Mouse (Mus musculus) thymus, postnatal 4 days (tissue): Measurements from ENCODE around the gene Clcnka.

ENCODE experiments used
- DNase-seq: peaks from one replicate; pipeline ENCODE4 v3.0.0; 2021

Gene Clcnka

DNA sequence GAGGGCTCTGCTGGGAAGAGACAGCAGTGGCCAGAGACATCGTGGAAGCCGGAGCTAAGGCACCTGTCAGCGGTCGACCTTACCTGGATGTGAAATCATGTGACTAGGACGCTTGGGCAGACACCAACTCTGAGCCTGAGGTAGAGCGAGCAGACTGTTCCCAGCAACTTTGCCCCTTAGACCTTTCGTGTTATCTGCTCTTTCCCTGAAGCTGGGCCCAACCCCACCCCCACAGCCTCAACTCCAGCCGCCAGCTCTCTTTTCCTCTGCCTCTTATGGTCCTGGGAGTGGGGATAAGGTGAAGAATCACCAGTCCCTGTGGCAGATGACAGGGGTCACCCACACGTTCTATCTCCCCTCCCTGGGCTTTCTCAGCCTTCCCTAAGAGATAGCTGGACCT is 22.4 kb upstream of the Clcnka start:
- no peak for DNase-seq

DNA sequence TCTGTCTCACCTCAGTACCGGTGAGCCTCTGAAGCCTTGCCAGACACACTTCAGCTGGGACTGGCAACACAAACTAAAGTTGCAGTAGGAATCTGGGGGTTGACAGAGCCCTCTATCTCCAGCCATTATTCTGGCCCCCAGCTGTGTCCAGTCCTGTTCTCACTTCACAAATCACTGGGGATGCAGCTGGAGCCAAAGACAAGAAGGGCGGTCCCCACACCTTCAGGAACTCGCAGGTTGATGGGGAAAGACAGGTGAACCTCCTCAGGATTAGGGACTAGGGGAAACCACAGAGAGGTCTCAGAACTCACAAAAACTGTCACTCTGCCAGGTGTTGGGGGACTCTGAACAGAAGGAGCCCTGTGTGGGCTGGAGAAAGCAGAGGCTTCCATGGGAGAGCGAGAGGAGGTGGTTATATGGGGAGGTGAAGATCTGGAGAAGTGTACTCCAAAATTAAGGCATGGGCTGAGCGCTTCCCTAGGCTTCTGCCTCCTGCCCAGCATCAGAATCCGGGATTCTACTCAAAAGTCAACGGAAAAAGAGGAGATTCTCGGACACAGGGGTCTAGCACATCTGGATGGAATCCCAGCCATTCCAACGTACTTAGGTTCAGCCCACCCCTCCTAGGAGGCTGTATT is 21.8 kb upstream of the Clcnka start, which contains the start of gene Hspb7:
TSS of gene Hspb7 (plus strand) at position 588 of the 638 bp plus-strand sequence.
- no peak for DNase-seq

DNA sequence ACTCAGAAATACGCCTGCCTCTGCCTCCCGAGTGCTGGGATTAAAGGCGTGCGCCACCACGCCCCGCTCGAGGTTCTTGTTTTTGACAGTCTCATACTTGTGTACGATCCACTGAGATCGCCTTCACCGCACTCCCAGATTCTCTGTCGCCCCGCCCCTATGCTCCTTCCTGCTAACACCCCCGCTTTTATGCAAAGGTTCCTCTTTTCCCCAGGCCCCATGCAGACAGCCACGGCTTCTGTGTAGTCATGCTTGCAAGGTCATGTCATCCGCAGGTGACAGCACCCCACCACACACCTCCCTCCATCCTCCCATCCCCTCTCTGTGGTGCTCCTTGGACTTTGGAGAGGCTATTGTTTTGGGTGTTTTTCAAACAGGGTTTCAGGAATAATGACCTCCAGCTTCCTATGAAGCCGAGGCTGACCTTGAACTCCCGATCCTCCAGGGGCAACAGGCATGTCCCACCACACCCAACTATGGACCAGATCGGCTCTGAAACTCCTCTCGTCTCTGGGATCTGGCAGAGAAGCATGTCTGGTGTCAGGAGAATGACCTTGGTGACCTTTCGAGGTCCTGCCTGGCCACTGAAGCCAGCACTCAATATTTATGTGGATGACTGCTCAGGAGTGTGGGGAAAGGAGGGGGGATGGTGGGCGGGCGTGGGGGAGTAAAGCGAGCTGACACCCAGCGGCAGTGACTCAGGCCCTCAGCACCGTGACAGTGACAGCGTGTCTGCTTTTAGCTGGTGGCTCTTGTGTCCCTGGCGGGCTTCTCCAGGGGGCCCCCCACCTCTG is 21.1 kb upstream of the Clcnka start:
- no peak for DNase-seq

DNA sequence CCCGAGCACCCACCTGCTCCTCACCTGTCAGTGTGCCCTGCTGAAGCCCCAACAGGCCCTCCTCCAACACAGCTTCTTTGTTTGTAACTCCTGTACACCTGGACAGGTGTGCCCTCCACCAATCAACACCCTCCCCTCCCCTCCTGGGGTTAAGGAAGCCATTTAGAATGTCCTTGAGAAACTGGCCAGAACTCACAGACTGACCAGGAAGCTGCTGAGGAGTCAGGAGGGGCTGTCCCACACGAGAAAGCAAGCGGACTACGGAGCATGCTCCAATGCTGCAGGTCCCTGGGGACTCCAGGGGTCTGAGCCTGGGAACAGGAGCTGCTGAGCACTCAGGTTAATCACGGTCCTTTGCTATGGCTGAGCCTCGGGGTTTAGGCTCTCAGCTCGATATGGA is 17.4 kb upstream of the Clcnka start, which contains the start of gene Clcnkb:
TSS of gene Clcnkb (minus strand) at position 91 of the 400 bp plus-strand sequence.
- no peak for DNase-seq

DNA sequence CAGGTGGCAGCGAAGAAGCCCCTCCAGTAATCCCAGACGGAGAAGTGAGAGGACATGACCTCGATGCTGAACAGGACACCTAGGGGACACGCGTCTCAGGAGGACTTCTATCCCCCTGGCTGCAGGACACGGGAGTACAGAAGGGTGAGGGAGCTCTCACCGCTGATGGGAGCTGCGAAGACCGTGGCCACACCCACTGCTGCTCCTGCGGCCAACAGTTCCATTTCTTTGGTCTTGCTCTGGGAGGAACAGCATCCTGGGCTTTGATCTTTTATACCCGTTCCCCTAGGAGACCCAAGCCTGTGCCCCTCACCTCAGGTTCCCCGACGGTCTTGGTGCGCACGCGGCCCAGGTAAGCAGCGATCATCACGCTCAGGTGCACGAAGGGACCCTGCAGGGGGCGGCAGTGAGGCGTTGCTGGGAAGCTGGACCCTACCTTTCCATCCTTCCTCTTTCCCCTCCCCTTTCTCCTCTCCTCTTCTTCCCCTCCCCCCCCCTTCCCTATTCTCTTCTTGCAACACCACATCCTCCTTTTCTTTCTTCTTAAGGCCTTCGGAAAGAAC is 13.0 kb upstream of the Clcnka start:
- peak; percentile 59 for DNase-seq

DNA sequence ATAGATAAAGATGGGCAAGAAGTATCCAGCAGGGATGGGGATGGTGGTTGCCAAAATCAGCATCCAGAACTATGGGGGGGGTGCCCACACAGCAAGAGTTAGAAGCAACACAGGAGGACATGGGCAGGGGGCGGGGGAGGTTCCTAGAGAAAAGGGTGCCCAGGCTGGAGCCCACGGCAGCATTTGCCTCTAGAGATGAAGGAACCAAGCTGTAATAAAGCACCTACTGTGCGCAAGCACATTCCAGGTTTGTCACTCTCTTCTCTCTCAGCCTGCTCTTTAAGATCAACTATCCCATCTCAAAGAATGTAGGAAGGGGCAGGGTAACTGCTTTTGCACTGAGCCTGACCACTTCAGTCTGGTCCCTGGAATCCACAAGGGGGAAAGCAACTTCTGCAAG is 10.1 kb upstream of the Clcnka start:
- DNase-seq: no peak

DNA sequence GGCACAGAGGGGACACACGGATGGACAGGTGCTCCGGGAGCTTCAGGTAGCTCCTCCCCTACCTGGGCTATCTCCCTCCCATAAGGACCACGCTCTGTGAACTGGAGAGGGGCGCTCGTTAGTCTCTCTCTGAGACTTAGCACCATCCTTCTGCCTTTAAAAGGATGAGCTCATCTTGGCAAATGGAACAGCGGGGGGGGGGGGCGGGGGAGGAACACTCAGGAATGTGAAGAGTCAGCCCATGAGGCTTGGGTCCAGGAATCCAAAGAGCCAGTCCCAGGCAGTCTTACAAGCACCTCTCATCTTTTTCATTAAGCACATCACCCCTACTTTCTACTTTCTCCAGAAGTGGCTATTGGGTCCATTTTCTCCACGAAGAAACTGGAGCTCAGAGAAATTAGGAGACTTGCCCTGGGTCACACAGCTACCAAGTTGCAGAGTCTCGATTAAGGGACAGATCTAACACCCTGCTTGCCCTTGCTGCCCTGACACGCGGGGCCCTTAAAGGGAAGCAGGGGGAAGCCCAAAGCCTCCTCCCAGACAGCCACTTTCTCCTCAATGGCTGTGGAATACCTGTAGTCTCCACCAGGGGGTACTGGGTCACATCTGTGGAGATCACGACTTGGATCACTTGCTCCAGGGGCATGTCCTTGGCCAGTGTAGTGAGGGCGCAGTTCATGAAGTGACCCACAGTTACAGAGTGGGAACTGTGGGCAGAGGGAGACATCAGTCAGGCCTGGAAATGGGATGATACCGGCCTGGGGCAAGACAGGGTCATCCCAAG is 8.2 kb upstream of the Clcnka start:
- peak; percentile 70 for DNase-seq

DNA sequence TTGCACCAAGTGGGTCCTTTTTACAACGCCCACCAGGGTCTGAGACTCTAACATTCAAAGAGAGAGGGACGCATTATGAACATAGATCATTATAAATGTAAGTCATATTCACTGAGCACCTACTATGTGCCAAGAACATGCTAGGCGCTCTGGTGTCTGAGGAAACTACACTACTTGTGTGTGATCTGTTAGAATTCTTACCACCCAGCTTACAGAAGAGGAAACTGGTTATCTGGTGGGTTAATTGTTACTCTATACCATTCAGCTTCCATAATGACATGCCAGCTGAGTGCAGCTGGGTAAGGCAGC is 6.7 kb upstream of the Clcnka start:
- DNase-seq: no peak

DNA sequence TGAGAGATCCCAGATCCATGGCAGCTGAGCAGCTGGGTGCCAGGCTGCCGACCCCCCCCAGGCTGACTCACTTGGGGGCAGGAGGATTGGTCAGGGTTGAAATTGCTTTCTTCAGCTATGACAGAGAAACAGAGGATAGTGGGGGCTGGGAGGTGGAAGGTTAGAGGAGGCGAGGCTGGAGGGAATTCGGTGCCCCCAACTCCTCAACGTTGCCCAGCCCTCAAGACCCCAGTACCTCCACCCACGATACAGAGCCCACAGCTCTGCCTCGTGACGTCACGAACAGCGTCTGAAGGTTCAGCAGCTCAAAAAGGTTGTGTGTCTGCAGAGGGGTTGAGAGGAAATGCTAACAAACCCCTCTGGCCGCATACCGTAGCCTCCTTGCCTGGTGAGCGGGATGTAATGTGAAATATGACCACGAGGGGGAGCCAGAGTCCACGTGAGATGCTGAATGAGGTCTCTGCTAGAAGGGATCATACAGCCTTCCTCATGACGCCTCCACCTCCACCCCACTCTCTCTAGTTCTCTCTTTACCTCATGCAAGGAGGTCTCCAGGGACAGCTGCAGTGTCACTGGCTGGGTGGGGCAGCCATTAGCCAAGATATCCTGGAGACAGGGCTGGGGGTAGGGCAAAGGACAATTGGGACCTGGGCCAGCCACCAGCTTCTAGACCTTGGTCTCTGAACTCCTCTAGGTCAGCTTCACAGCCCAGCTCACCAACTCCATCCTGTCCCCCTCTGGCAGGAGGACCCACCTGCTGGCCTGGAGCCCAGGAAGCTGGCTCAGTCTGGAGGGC is 6.2 kb upstream of the Clcnka start:
- peak; percentile 90 for DNase-seq

DNA sequence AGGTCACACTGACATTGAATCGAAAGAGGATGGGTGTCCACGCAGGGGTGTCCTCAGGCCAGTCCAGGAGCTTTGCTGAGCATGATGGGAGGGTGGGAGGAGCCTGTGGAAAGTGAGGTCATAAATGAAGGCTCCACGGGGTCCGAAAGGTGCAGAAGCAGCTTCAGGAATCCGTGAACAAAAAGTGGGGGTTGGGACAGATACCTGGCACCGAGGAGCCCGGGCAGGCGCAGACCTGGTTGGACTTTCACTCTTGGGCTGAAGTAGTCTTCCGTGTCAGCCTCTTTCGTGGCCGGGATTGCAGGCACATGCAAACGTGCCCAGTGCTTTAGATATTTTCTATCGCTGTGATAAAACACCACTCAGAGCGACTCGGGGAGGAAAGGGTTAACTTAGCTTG is 1.6 kb upstream of the Clcnka start:
- DNase-seq: no peak

DNA sequence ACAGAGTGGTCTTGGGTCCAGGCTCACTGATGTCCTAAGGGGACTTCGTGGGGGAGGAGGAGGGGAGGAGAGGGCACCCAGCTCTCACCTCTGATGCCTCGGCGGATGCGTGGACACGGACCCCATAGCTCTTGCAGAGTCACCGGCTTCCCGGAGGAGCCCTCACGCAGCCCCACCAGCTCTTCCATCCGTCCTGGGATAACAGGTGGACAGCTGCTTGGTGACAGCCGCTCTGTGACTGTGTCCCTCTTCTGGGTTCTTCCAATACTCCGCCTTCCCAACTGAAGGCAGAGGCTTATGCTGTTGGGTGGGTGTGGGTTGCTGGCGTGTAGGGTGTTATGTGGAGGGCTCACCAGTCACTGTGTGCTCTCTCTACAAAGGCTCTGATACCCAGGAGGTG is 663 bp downstream of the Clcnka start:
- DNase-seq: no peak

DNA sequence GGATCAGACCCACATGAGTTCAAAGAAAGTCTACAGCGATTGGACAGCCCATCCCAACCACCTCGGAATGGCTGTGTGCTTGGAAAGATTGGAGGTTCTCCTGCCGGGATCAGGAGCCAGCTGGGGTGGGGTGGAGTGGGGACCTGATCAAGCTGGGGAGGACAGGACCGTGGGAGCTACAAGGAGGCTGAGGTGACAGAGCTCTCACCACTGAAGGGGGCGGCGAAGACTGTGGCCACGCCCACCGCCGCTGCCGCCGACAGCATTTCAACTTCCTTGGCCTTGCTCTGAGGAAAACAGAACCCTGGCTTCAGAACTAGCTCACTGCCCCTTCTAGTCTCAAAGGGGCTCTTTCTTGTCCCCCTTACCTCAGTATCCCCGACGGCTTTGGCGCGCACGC is 3.8 kb downstream of the Clcnka start:
- DNase-seq: peak; percentile 51

DNA sequence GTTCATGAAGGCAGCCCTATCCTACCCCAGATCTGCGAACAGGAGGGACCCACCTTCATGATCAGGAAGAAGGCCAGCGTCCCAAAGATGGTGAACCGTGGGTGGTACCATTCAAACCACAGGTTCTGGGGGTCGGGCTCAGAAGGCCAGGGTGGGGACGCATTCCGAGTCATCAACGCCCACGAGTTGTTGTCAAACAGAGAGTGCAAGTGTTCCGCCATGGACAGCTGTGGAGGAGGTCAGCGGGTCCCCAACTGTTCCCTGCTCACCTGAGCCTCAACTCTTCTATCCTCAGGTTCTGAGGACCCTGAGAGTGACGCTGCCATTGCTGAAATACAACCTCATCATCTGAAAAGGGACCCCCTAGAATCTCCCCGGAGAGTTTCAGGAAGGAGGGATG is 7.2 kb downstream of the Clcnka start:
- no peak for DNase-seq

DNA sequence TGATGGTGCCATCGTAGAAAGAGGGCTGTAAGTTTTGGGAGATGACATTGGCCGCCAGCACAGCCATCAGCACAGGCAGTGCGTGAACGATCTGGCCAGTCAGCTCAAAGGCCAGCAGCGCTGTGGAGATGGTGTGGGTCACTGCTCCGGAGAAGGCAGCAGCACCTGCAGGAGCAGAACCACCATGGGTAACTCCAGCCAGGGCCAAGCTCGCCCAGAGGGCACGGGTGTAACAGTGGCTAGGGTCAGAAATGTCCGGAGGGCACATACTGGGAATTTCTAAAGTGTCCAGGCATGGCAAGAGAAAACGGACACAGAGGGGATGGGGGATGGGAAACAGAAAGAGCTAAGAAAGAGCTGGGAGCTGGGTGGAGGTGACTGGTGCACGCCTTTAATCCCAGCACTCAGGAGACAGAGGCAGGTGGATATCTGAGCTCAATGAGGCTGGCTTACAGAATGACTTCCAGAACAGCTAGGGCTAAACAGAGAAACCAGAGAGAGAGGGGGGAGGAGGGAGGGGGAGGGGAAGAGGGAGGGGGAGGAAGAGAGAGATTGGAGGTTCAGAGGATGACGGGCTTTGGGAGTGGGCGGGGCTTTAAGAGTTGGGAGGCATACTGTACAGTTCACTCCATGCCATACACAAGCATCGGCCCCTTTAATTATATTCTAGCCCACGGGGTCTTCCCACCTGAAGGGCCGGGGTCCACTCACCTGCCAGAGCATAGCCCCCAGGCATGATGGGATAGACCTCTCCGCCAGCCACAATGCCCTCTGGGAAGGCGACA is 9.0 kb downstream of the Clcnka start:
- DNase-seq: no peak

DNA sequence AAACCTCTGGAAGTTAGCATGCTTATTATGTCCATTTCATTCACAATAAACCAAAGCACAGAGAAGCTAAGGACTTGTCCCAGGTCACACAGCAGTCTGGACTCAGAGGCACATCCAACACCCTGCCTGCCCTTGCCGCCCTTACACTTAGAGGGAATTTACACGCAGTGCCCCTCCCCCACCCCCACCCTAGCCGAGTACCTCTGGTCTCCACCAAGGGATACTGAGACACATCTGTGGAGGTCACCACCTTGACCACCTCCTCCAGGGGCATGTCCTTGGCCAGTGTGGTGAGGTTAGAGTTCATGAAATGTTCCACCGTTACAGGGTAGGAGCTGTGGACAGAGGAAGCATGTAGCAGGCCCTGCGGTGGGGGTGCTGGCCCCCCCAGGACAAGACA is 10.6 kb downstream of the Clcnka start:
- no peak for DNase-seq

DNA sequence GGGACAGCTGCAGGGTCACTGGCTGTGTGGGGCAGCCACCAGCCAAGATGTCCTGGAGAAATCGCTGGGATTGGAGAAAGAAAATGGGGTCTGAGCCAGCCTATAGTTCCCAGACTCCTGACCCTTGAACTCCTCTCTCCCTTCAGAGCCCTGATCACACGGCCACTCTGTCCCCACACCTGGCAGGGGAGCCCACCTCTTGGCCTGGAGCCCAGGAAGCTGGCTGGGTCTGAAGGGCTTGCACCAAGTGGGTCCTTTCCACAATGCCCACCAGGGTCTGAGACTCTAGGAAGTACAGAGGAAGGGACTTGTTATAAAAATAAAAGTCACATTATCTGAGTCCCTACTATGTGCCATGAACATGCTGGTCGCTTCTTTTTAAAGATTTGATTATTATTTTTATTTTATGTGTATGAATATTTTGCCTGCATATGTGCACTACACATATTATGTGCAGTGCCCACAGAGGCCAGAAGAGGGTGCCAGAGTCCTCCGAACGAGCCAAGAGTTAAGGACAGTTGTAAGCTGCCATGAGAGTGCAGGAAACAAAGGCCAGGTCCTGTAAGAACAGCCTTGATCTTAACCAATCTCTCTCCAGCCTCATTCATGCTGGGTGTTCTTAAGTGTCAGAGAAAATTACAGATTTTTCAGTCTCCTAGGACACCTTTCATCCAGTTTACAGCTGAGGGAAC is 11.3 kb downstream of the Clcnka start:
- DNase-seq: peak; percentile 86

DNA sequence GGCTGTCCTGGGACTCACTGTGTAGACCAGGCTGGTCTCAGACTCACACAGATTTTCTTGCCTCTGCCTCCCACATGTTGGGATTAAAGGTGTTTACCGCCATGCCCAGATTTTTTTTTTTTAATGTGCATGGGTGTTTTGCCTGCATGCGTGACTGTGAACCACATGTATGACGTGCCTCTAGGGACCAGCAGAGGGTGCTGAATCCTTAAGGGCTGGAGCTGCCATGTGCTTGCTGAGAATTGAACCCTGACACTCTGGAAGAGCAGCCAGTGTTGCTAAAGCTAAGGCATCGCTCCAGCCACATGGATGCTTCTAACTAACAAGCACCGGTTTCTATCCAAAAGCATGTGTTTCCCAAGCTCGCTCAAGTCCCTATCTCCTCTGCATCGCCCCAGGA is 12.4 kb downstream of the Clcnka start:
- no peak for DNase-seq

DNA sequence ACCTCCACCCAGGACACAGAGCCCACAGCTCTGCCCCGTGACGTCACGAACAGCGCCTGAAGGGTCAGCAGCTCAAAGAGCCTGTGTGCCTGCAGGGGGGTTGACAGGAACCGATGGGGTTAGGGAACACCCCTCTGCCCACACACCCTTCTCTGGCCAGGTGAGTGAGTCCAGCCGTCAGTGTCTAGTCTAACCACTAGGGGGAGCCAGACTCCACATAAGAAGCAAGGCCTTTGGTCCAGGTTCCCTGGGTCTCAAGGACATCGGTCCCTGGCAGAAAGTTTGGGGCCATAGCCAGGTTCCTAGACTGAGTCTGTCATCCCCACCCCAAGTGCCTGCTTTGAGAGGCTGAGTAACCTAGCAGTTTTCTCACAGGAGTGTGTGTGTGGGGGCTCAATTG is 13.2 kb downstream of the Clcnka start:
- DNase-seq: peak; percentile 53

DNA sequence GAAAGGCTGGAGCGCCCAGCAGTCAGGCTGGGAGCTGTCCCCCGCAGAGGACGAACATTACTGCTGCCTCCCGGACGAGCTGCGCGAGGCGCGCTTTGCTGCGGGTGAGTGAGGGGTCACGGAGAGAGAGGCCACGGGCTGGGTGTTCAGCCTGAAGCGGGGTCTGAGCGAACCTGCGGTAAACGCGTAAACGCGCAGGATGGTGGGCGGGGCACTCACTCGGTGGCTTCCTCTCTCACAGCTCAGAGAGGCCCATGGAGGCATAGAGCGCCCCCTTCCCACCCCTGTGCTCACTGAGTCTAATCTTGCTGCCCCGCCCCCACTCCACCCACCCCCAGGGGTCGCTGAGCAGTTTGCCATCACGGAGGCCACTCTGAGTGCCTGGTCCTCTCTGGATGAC is 16.1 kb downstream of the Clcnka start:
- DNase-seq: peak; percentile 74

DNA sequence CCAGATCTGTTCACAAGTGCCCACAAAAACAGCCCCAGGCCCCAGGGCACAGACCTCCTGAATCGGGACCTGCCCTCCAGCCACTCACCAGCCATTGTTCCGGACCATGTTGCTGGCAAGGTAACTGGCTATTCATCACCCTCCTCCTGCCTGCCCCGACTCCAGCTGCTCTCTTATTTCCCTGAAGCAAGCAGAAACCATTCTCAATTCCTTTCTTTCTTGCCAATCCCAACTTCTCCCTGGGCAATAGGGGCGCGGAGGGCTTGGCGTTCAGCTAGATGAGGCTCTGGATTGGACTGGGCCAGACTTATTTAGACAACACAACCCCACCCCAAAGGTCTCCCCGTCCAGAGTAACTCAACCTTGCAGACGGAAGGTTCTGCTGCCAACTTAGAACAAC is 18.9 kb downstream of the Clcnka start:
- no peak for DNase-seq

DNA sequence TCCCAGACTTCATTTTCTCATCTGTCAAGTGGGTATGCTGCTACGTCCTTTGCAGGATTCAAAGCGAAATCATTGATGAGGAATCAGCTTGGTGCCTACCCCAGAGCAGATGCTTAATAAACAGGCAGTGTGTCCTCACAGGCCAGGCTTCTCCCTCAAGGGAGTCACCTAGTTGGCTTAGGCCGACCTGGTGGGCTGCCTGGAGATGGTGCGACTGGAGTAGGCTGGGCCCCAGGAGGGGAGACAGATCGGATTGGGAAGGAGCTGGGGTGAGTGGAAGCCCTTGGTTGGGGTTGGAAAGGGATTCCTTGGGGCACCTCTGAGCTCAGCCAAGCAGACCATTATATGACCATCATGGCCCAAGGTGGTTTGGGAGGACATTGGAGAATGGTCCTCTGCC is 26.1 kb downstream of the Clcnka start:
- DNase-seq: no peak
